Comparison of ENCODE assay signal across 12 mouse cellular contexts in the genomic region with DNA sequence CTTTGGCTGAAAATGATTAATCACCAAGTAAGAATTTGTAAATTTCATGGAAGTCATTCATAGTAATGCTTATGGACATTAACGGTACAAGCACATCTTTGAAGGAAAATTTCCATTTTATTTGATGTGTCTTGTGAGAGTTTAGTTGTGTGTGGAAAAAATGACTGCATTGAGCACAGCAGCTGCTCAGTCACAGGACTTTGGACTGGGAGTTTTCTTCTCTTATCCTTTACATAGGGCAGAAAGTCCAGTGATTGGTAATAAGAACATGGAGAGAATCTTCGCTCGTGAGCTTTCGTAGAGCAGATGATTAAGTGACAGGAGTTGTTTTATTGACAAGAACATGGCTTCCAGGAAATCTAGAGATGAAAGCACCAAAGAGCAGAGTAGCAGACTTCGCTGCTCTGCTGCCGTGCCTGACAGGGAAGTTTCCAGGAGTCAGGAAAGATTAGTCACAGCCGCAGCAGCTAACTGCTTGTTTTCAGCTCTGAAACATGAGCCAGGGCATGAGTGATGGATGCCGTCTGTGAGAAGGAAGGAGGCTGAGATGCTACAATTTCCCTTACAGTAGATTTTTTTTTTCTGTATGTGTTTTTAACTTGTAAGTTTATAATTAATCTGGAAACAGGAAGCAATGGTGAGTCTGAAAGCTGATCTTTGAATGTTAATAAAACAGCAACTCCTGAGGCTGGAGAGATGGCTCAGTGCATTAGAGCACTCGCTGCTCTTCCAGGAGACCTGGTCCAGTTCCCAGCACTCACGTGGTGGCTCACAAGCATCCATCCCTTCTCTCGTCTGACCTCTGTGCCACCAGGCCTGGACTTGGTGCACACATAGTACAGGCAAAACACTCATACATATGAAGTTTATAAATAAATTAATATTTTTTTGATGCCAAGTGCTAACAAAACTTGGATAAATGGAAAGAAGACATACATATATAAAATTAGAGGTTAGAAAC. TPM values are rescaled to one million over a fixed set of nuclear protein-coding genes. Genes with fewer than 3 reads are reported as not detected.
DNase-seq lines count a peak whose midpoint lies in the region; ATAC-seq and TF ChIP-seq lines count a peak whose summit lies in the region.
"Had no signal": no experiment of that assay in that cellular context is flagged by ENCODE, and none has a peak within 500 bp of the region (broad histone marks: within the 10 kb centered on the region; RNA-seq: fewer than 3 reads in every experiment).

No protein-coding gene starts in this region.

- WGBS in limb, embryonic 14.5 days: 65% methylated on average over 11 of the region's 11 CpGs
- 75% methylated on average over 11 of the region's 11 CpGs for WGBS in limb, embryonic 10.5 days
- 51% methylated on average over 11 of the region's 11 CpGs for WGBS in kidney, embryonic 16.5 days
- 90% methylated on average over 11 of the region's 11 CpGs for WGBS in midbrain, embryonic 14.5 days
- WGBS in hindbrain, embryonic 11.5 days: 85% methylated on average over 11 of the region's 11 CpGs

- no peaks in the 10 kb centered on the region for H3K9me3 ChIP-seq in limb, embryonic 14.5 days (ENCODE audit: control insufficient read depth, low read length)
- no peaks in the 10 kb centered on the region for H3K9me3 ChIP-seq in limb, embryonic 10.5 days (replicated peaks)
- no peaks in the 10 kb centered on the region for H3K9me3 ChIP-seq in kidney, embryonic 16.5 days (ENCODE audit: low read length)
- H3K9me3 ChIP-seq in midbrain, embryonic 14.5 days (ENCODE audit: control insufficient read depth, low read length): no peaks in the 10 kb centered on the region
- H3K9me3 ChIP-seq in hindbrain, embryonic 11.5 days (ENCODE audit: control insufficient read depth, low read length): no peaks in the 10 kb centered on the region
- H3K9me3 ChIP-seq: hindbrain, embryonic 15.5 days; midbrain, embryonic 12.5 days had no signal

- H3K4me2 ChIP-seq in limb, embryonic 14.5 days (replicated peaks; ENCODE audit: low read depth, low read length, severe bottlenecking): no peak overlapping the region
- no peak overlapping the region for H3K4me2 ChIP-seq in kidney, embryonic 16.5 days (replicated peaks; ENCODE audit: low read depth, low read length)
- no peak overlapping the region for H3K4me2 ChIP-seq in midbrain, embryonic 14.5 days (ENCODE audit: low read length)
- H3K4me2 ChIP-seq in hindbrain, embryonic 11.5 days (replicated peaks; ENCODE audit: low read depth, low read length): no peak overlapping the region
- H3K4me2 ChIP-seq: hindbrain, embryonic 15.5 days; midbrain, embryonic 12.5 days had no signal

- H3K4me1 ChIP-seq in limb, embryonic 14.5 days (ENCODE audit: control insufficient read depth, insufficient read depth, low read length): no peaks in the 10 kb centered on the region
- H3K4me1 ChIP-seq in limb, embryonic 10.5 days: no peaks in the 10 kb centered on the region
- H3K4me1 ChIP-seq in kidney, embryonic 16.5 days (ENCODE audit: insufficient read depth, low read length): peaks cover 3% of the 10 kb centered on the region; the same call in 1 of the 2 replicates
- no peaks in the 10 kb centered on the region for H3K4me1 ChIP-seq in midbrain, embryonic 14.5 days (ENCODE audit: control insufficient read depth, insufficient read depth, low read length)
- no peaks in the 10 kb centered on the region for H3K4me1 ChIP-seq in hindbrain, embryonic 11.5 days (replicated peaks; ENCODE audit: control insufficient read depth, insufficient read depth, low read length)
- H3K4me1 ChIP-seq: hindbrain, embryonic 15.5 days; midbrain, embryonic 12.5 days had no signal

- peaks cover 51% of the 10 kb centered on the region for H3K36me3 ChIP-seq in limb, embryonic 14.5 days (ENCODE audit: control insufficient read depth, insufficient read depth, low read length)
- peaks cover 77% of the 10 kb centered on the region for H3K36me3 ChIP-seq in limb, embryonic 10.5 days
- H3K36me3 ChIP-seq in kidney, embryonic 16.5 days (ENCODE audit: insufficient read depth, low read length): peaks cover 15% of the 10 kb centered on the region
- H3K36me3 ChIP-seq in midbrain, embryonic 14.5 days (ENCODE audit: control insufficient read depth, insufficient read depth, low read length): peaks cover 58% of the 10 kb centered on the region
- peaks cover 3% of the 10 kb centered on the region; the same call in 1 of the 2 replicates for H3K36me3 ChIP-seq in hindbrain, embryonic 11.5 days (ENCODE audit: control insufficient read depth, insufficient read depth, low read length)

- TF ChIP-seq POLR2A in limb, embryonic 14.5 days (IDR thresholded peaks at IDR 0.05; ENCODE audit: borderline replicate concordance, extremely low read depth, insufficient read depth, insufficient read length): no peak

- no peak overlapping the region for H3K9ac ChIP-seq in limb, embryonic 14.5 days (ENCODE audit: low read depth, low read length, severe bottlenecking)
- no peak overlapping the region for H3K9ac ChIP-seq in kidney, embryonic 16.5 days (replicated peaks; ENCODE audit: low read length)
- H3K9ac ChIP-seq in midbrain, embryonic 14.5 days (replicated peaks; ENCODE audit: low read length): no peak overlapping the region
- H3K9ac ChIP-seq in hindbrain, embryonic 11.5 days (ENCODE audit: low read depth, low read length): no peak overlapping the region
- H3K9ac ChIP-seq: hindbrain, embryonic 15.5 days; midbrain, embryonic 12.5 days had no signal

- H3K27ac ChIP-seq in limb, embryonic 14.5 days (replicated peaks; ENCODE audit: low read depth, low read length): no peak overlapping the region
- no peak overlapping the region for H3K27ac ChIP-seq in limb, embryonic 10.5 days
- H3K27ac ChIP-seq in kidney, embryonic 16.5 days (ENCODE audit: low read length): peak overlapping the region; percentile 63; the same call in 1 of the 2 replicates
- H3K27ac ChIP-seq in midbrain, embryonic 14.5 days (replicated peaks; ENCODE audit: low read depth, low read length): no peak overlapping the region
- H3K27ac ChIP-seq in hindbrain, embryonic 11.5 days (ENCODE audit: low read depth, low read length): no peak overlapping the region
- H3K27ac ChIP-seq: hindbrain, embryonic 15.5 days; midbrain, embryonic 12.5 days had no signal

- H3K27me3 ChIP-seq in limb, embryonic 14.5 days (ENCODE audit: control insufficient read depth, insufficient read depth, low read length): no peaks in the 10 kb centered on the region
- H3K27me3 ChIP-seq in limb, embryonic 10.5 days (ENCODE audit: low read depth, poor library complexity, severe bottlenecking): no peaks in the 10 kb centered on the region
- no peaks in the 10 kb centered on the region for H3K27me3 ChIP-seq in kidney, embryonic 16.5 days (ENCODE audit: insufficient read depth, low read length)
- no peaks in the 10 kb centered on the region for H3K27me3 ChIP-seq in midbrain, embryonic 14.5 days (ENCODE audit: control insufficient read depth, insufficient read depth, low read length)
- H3K27me3 ChIP-seq in hindbrain, embryonic 11.5 days (ENCODE audit: control insufficient read depth, insufficient read depth, low read length): no peaks in the 10 kb centered on the region
- H3K27me3 ChIP-seq: hindbrain, embryonic 15.5 days; midbrain, embryonic 12.5 days had no signal

- peak; percentile 33 for DNase-seq in embryo, embryonic 10 days (ENCODE audit: low spot score)
- no peak for DNase-seq in embryo, embryonic 9.5 days (ENCODE audit: extremely low spot score)
- peak; percentile 22 for DNase-seq in limb, embryonic 14.5 days (ENCODE audit: low spot score)
- no peak for DNase-seq in limb, embryonic 10.5 days (ENCODE audit: low spot score)
- no peak for DNase-seq in Muller cell, postnatal 12 days (ENCODE audit: inconsistent ontology term)
- DNase-seq in midbrain, embryonic 14.5 days: no peak
- no peak for DNase-seq in hindbrain, embryonic 11.5 days (ENCODE audit: low spot score)
- DNase-seq: lung, adult 2 months; thymus, postnatal 4 days had no signal

- ATAC-seq in limb, embryonic 14.5 days (ENCODE audit: low FRiP score, low read depth): no peak
- ATAC-seq in kidney, embryonic 16.5 days (ENCODE audit: low FRiP score, low TSS enrichment): peak; percentile 27; the same call in 1 of the 2 replicates
- no peak for ATAC-seq in midbrain, embryonic 14.5 days (ENCODE audit: low FRiP score, low TSS enrichment)
- no peak for ATAC-seq in hindbrain, embryonic 11.5 days (ENCODE audit: low FRiP score)

- H3K4me3 ChIP-seq in limb, embryonic 14.5 days (replicated peaks; ENCODE audit: low read length): no peak overlapping the region
- no peak overlapping the region for H3K4me3 ChIP-seq in limb, embryonic 10.5 days
- no peak overlapping the region for H3K4me3 ChIP-seq in kidney, embryonic 16.5 days (ENCODE audit: low read length)
- no peak overlapping the region for H3K4me3 ChIP-seq in midbrain, embryonic 14.5 days (replicated peaks; ENCODE audit: low read depth, low read length)
- no peak overlapping the region for H3K4me3 ChIP-seq in hindbrain, embryonic 11.5 days (ENCODE audit: low read depth, low read length)
- H3K4me3 ChIP-seq: hindbrain, embryonic 15.5 days; midbrain, embryonic 12.5 days had no signal

RNA-seq across cellular contexts. Expression of a gene that starts 9.2 kb away (rescaled TPM):
- 44.1 and 46.0 TPM in 2 replicates for polyA plus RNA-seq in limb, embryonic 14.5 days (2012; rRNA removed)
- polyA plus RNA-seq in limb, embryonic 14.5 days (2014; fragmentation: Nextera tagmentation; extraction: Ambion mirVana): 85.4 and 99.9 TPM in 2 replicates
- polyA plus RNA-seq in limb, embryonic 10.5 days (2016; fragmentation: Nextera tagmentation; extraction: Ambion mirVana): 117 and 122 TPM in 2 replicates
- polyA plus RNA-seq in kidney, embryonic 16.5 days (2015; fragmentation: Nextera tagmentation; extraction: Ambion mirVana): 99.8 and 99.9 TPM in 2 replicates
- 77.6 and 102 TPM in 2 replicates for polyA plus RNA-seq in midbrain, embryonic 14.5 days (2014; fragmentation: Nextera tagmentation; extraction: Ambion mirVana)
- 125 and 134 TPM in 2 replicates for polyA plus RNA-seq in hindbrain, embryonic 11.5 days (2014; fragmentation: Nextera tagmentation; extraction: Ambion mirVana)

Comparison
In these comparisons a context has a peak if more than half of its experiments do, and no peak if none do; other contexts are left out.
1. DNase-seq: peak in embryo, embryonic 10 days (single experiment) and limb, embryonic 14.5 days (single experiment); none in embryo, embryonic 9.5 days (single experiment), limb, embryonic 10.5 days (single experiment), Muller cell, postnatal 12 days (single experiment), midbrain, embryonic 14.5 days (single experiment) and hindbrain, embryonic 11.5 days (single experiment).